Mouse (Mus musculus): ENCODE data around the gene Gm8122.
"Not testable (repeated sequence)": the region's sequence is repeated elsewhere in the genome, so short reads cannot be mapped to it uniquely, and the experiment has no call there.

Gm8122 gene

GRCm38 (mm10) chr14:43235204-43235603, at the start of gene Gm8122:
Gene Gm8122 (minus strand): TSS chr14:43235304.
- not testable (repeated sequence) for DNase-seq (ENCODE audit: low spot score)

- DNase-seq (ENCODE audit: low spot score), result not testable (repeated sequence)
Observed at GRCm38 (mm10) chr14:43278681-43279080, 43.6 kb upstream of the Gm8122 start.

GRCm38 (mm10) chr14:43278146-43278545, 43.0 kb upstream of the Gm8122 start:
- not testable (repeated sequence) for DNase-seq (ENCODE audit: low spot score)

- not testable (repeated sequence) for DNase-seq (ENCODE audit: low spot score)
Observed at GRCm38 (mm10) chr14:43277468-43277867, 42.4 kb upstream of the Gm8122 start.

- not testable (repeated sequence) for DNase-seq (ENCODE audit: low spot score)
Observed at GRCm38 (mm10) chr14:43275752-43276151, 40.6 kb upstream of the Gm8122 start.

DNA sequence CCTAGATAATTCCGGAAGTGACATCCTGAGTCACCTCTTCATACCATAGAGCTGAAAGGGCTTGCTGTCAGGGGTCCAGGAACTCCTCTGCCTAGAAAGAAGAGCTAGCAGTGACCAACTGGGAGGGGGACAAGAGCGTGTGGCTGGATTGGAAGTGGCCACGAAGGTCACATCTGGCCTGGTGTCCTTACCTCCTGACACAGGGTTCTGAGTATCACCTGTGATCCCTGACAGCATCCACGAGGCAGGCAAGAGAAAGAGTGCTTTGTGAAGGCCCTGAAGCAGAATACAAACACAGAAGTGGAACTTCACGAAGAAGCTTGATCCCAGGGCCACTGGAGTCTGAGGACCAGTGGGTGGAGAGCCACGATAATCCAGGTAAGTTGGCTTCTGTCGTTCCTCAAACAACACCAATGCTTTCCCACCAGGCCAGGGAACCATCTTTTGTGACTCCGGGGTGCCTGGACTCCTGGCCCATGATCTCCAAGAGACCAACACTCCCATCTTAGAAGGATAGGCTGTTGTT, 39.9 kb upstream of the Gm8122 start, which contains the start of gene Gm9732:
Gene Gm9732, plus strand, starts transcription at position 51 of the 526 bp plus-strand sequence.
- DNase-seq (ENCODE audit: low spot score), result not testable (repeated sequence)

DNA sequence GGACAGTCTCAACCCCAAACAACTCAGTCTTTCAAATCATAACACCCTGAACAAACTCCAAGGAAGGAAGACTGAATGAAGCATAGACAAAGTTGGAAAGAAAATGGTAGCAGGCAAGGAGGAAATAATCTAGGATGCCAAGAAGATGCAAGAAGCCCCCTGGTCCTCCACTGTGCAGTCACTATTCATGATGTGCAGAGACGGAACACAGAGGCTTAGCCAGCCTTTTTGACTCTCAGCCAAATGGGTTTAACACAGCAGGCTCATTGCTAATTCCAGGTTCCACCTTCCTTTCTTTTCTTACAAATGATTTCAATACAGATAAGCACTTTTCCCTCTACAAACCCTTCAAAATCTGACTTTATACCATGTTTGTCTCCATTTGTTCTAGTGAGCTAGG, 38.1 kb upstream of the Gm8122 start:
- DNase-seq (ENCODE audit: low spot score), result not testable (repeated sequence)

GRCm38 (mm10) chr14:43269211-43269610, 34.1 kb upstream of the Gm8122 start:
- DNase-seq (ENCODE audit: low spot score), result not testable (repeated sequence)

GRCm38 (mm10) chr14:43268521-43269084, 33.5 kb upstream of the Gm8122 start:
- not testable (repeated sequence) for DNase-seq (ENCODE audit: low spot score)

- not testable (repeated sequence) for DNase-seq (ENCODE audit: low spot score)
Observed at GRCm38 (mm10) chr14:43263421-43263820, 28.3 kb upstream of the Gm8122 start.

DNA sequence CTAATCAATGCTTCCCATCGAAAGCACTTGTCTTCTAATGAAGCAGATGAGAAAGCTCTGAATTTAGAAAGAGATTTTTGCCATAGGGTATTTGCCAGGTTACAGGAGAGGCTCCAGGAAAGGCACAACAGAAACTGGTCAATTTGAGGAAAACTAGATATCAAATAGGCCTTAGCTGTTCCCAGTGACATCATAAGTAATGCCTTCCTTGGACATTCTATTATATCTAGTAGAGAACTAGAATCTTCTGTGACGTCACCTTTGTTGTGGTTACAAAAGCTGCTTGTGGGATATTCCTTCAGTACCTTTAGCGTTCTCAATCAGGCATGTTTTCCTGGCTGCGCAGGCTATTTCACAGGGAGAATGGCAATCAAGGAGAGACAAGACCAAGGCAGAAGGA, 23.2 kb upstream of the Gm8122 start, which contains the start of gene Gm8126:
Gene Gm8126, plus strand, starts transcription at position 301 of the 400 bp plus-strand sequence.
- DNase-seq (ENCODE audit: low spot score), result not testable (repeated sequence)

- not testable (repeated sequence) for DNase-seq (ENCODE audit: low spot score)
Observed at GRCm38 (mm10) chr14:43256511-43256910, 21.4 kb upstream of the Gm8122 start.

DNA sequence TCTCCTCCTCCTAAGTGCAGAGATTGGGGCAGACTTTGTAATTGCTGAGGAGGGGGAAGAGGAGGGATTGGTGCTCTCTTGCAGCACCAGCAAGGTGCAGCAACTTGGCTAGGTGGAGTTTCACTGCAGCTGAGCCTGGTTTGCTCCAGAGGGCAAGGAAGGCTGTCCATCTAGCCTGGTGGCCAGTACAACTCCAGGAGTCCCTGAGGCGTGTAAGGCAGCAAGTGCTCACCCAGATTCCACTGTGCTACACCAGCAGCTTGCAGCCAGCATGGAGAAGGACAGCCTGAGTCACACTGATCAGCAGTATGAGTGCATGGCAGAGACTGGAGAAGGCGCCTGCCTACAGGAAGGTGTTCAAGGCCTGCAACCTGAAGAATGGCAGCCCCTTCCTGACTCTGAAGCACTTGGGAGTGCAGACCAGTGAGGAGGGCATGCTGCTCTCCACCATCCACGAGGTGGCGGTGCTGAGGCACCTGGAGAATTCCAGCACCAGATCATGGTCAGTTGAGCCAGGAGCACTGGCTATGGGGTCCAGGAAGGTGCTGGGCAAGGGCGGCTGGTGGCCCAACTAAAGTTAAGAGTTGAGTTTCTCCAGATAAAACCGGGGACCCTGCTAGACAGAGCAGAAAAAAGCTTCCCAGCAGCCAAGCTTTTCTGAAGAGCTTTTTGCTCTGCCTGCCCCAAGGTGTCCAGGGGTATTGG, 15.6 kb upstream of the Gm8122 start:
- DNase-seq (ENCODE audit: low spot score), result not testable (repeated sequence)

- not testable (repeated sequence) for DNase-seq (ENCODE audit: low spot score)
Observed at GRCm38 (mm10) chr14:43249611-43250170, 14.6 kb upstream of the Gm8122 start.

- DNase-seq (ENCODE audit: low spot score), result not testable (repeated sequence)
Observed at GRCm38 (mm10) chr14:43237769-43238168, 2.7 kb upstream of the Gm8122 start.

Measured in retina, embryonic 14.5 days (tissue).